Mouse (Mus musculus) thymus, postnatal 4 days (tissue): ENCODE data around the gene Tctex1d1.
A peak's percentile ranks its signal among the peaks of the same experiment; 100 is the strongest.

Experiments used
- DNase-seq: peaks from one replicate; pipeline ENCODE4 v3.0.0; 2021

The Tctex1d1 gene

DNA sequence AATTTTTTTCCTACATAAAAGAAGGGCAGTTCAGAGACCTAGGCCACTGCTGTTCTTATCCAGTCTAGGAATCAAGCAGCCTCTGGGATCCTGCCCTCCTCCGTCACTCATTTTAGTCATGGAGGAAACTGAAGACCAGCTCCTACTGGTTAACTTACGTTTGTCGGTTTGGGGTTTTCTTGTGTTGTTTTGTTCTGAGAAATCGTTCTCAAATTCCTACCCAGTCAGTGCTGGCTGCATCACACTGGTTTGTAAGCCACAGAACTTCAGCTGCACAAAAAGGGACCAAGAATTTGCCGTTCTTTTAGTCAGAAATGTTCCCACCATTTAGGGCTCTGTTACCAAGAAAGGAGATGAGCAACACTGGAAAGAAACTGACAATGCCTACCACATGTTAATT, 11.0 kb downstream of the Tctex1d1 start:
- peak; percentile 48 for DNase-seq

DNA sequence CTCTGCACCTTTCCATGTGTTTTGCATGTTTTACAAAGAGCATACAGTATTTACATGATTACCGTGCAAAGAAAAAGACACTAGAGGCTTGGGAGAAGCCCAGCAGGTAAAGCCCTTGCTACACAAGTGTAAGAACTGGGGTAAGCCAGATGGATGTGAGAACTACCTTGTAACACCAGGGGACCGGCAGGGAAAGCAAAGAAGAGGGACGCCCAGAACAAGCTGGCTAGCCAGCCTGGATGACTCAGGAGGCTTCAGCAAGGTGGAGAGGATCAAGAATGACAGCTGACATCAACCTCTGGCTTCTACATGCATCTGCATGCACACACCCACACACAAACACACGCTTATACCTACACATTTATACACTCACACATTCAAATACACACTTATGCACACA, 11.6 kb downstream of the Tctex1d1 start:
- DNase-seq: peak; percentile 63

DNA sequence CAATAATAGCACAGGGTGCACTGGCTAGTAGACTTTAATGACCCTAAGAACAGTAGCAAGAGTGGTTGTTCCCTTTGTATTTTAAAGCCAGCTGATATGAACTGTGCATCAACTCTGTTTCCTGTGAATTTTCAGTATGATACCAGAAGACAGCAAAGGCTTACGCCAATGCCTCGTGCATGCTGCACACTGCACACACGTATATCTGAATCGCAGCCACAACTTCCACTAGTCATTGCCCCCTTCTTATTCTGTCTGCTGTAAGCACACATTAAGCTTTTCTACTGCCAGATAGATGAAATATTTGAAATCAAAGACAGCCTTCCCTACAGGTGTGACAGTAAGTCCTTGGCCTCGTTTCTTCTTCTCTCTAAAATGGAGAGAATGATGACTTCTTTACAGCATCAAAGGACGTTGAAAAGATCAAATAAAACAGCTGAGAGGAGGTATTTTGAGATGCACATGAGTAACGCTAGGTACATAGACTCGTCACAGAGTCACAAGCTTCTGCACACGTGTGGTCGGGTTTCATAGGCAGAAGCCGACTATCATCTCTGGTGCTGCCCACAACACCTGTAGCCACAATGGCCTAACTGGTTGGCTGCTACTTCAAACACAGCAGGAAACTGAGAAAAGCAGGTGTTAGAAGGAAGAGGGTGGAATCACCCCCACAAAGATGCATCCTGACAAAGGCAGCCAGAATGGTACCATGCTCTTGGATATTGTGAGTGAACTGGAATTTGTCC, 12.4 kb downstream of the Tctex1d1 start:
- peak; percentile 65 for DNase-seq

DNA sequence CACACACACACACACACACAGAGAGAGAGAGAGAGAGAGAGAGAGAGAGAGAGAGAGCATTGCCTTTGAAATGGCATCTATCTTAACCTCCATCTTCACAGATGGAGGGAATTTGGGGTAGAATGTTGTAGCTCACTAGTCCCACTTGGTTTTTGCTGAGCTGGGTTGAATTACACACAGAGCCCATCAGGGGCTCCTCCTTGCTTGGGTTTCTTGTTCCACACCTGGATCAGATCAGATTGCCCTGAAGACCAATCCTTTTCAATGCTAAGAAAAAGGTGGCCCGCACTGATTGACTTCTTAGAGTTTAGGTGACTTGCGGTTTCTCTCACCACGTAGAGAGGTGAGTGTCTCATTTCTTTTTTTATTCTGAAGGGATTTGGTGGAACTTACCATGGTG, 13.3 kb downstream of the Tctex1d1 start:
- DNase-seq: peak; percentile 43

DNA sequence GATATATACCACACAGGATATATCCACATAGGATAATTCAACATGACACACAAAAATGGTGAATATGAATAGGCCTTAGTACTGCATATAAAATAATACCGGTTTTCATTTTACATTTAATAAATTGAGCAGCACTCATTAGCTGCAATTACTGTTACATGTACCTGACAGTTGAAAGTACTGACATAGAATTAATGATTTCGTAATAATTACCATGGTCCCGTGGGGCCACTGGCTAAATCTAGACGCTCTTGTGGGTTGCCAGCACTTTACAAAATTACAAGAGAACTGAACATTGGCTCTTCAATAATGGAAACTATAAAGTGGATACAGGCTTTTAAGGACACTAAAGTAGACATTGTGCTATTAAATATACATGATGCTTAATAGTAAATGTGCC, 26.3 kb downstream of the Tctex1d1 start:
- no peak for DNase-seq

DNA sequence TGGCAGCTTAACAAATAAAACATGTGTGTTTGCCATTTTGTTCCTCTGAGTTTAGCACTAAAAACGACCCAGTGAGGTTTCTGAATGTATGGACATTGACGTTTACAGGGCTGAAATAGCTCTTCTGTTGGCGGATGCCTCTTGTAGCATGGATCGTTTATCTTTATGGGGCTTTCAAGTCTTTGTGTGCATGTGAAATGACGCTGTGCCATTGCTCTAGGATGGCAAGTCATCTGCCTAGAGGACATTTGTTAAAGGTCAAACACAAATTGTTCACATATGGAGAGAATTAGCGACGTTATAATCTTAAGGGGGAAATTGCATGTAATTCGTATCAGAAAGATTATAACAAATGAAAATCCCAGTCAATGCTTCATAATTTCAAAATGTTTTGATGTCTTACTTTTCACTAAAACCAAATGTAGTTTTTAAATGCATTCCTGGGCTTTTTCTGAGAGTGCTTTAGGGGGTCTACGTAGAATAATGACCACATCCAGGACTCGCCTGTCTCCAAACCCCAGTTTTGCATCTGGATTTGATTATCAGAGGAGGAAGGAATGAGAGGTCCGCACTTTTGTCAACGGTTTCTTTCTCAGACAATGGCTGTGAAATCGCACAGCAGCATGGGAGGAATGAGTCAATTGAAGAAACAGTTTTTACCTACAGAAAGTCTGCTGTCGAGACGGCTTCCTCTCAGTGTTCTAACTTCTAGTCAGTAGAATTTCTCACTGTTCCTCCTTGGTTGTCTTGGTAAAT, 27.0 kb downstream of the Tctex1d1 start:
- DNase-seq: no peak

DNA sequence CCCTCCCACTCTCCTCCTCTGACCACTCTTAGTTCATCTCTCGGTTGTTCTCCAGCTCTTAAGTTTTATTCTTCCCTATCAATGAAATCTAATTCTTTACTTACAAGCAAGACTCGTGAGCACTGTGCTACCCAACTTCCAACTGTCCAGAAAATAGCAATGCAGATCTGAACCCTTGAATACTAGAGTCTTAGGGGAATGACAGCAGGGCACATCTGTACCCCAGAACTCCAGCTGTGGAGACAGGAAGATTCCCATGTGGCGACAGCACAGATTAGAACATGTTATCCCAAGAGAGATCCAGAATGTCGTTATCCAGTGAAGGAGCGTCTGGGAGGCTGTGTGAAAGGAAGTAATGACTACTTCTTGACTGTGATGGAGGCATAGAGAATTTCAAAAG, 27.9 kb downstream of the Tctex1d1 start:
- no peak for DNase-seq

DNA sequence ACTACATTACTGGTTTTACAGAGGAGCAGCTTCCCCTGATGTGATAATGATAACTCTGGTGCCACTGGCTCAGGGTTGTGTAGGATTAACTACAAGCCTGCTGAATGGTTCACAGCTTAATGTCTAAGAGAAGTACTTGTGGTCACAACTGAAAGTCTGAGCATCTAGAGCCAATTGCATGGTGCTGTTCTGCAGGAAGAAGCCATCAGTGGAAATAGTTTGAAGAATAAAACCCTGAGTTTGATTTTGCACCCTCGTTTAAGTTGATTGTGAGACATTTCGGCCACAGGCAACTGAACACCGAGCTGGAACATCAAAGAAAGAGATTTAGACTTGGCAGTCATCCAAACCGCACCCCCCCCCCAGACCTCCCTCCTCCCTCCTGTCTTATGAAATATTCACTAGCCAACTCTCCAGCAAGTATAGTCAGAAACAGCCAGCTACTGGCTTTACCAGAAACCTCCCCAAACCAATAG, 28.6 kb downstream of the Tctex1d1 start:
- DNase-seq: no peak

DNA sequence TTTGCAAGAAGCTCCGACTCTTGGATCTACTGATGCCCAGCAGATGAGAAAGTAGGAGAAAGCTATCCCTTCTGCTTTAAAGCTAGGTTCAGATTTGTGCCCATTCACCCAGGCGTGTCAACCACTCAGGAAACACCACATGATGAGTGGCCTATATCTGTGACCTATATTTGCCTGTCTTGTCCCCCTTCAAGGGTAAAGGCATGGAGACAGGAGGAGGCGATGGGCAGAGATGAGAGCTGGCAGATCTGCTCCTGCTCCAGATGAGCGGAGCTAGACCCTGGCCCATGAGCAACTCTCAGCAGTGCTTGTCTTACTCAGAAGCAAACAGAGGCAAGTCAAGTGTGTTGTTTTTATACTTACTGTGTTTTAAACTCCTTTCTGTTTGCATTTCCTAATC, 32.3 kb downstream of the Tctex1d1 start:
- no peak for DNase-seq

DNA sequence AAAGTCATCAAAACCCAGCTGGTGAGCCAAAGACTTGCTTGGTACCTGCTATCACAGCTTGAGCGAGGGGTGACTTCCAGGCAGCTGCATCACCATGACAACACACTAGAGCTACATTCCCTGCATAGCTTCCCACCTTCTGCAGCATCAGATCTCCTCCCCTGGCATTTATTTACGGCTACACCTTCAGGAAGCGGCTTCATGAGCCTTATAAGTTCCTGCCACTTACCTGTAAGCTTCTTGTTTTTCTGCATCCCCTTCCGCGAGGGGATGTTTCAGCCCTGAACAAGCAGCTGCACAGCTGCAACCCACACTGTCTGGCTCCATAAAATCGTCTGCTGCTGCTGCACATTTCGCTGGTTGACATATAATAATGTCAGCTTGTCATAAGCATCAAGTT, 33.4 kb downstream of the Tctex1d1 start:
- DNase-seq: peak; percentile 64

DNA sequence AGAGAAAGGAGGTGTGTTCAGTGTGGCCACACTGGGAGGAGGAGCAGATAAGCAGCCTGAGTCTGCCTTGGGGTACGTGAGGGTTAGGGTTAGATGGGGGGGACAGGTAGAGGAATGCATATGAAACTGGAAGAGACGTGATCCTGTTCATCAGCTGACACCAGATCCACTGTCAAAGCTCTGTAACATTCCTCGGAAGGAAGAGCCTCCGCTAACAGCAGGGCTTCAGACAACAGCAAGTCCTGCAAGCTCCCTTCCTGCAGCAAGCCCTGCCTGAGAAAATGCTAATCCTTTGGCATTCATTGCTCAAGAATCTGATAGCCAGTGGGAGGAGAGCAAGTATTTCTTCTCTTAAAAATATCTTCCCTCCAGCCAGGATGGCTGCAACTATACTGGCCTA, 35.1 kb downstream of the Tctex1d1 start:
- no peak for DNase-seq

DNA sequence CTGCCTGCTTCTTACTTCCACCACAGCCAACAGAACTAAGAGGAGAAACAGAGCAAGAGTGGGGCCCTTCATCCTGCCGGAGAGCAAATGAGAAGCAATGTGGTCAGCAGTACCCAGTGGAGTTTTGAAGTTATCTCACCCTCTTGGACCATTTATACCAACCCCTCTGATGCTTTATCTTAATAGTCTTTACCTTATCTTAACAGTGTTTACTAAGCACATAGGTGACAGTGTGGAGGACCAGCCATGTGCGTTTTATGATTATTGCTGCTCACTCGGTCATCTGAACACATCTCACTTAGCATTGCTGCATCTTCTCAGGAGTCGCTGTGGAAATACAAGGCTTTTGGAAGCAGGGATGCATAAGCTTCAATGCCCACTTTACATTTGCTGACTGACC, 48.2 kb downstream of the Tctex1d1 start, which contains the start of gene Insl5:
TSS of gene Insl5 (minus strand) at position 222 of the 400 bp plus-strand sequence.
- DNase-seq: no peak

DNA sequence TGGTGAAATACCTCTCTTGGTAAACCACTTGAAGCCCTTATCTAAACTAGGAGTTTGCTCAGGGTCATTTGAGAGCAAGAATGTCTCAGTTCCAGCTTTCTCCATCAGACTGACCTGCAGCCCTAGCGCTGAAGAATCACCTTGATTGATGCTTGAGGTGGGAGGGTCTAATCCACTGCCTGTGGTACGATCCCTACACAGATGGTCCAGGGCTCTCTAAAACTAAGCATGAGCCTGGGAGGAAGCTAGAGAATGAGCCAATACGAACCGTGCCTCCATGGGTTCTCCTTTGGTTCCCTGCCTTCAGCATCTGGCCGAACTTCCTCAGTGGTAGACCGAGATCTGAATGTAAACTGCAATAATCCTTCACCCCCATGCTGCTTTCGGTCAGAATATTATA, 49.3 kb downstream of the Tctex1d1 start:
- DNase-seq: no peak

DNA sequence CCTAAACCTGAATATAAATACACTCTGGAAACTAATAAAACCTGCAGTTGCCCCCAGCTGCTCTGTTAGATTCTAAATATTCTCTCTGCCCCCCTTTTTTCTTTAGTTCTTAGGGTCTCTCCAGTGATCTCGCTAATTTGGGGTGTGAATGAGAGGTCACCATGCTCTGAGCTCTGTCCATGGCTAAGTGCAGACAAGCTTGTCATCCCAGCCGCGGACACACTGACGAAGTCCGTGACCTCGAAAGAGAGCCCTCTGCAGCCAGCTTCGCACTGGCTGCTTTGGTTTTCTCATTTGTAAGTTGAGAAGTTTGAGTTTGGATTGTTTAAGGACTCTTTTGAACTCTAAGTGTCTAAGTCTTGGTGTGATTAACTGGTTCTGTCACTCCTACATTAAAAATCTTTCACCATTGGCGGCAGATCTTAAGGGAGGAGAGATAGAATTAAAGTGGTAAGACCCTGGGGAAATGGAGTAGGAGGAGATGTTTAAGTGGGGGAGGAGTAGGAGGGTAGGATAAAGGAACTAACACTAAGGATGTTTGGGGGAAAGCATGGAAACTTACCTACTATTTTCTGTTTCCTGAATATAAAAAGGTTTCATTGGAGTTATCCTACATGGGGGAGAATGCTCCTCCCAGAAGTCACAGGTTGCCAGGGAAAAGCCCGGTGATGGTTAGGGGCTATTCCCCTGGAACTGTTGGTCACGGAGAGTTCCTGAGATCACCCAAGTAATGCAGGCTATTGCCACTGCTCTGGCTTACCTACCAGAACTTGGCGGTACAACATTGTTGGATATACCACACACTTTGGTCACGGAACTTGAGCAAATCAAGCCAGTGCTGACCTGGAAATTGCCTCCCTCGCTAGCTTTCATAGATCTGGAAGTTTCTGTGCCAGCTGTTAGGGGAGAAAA, 50.0 kb downstream of the Tctex1d1 start:
- DNase-seq: no peak

DNA sequence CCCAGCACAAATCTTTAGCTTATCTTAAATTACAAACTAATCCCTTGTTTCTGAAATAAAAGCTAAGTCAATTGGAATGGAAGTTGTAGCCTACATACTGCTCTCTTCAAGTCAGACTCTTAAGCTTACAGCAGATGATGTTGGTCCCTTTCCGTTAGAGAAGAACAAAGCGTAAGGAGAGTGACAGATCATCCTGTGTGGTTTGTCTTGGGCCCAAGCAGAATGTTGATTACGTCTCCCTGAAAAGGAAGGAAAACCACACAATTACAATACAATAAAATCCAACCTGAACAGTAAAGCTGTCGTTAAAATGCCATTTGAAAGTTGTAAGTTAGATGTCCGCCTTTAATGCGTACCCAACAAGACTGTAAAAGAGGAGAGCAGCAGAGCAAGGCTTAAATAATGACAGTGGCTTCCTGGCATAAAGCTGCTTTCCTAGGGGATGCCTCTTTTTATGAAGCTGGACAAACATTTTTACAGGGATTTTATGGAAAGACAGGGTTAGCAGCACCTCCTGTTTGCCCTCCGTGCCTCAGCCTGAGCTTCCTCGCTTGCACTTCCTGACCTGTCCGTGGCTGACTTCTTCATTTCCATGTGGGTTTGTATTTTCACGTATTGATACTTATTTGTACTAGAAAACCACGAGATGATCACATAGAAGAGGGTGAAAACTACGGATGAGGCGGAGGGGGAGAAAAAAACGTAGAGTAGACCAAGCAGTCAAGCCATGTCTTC, 60.9 kb downstream of the Tctex1d1 start:
- DNase-seq: no peak

DNA sequence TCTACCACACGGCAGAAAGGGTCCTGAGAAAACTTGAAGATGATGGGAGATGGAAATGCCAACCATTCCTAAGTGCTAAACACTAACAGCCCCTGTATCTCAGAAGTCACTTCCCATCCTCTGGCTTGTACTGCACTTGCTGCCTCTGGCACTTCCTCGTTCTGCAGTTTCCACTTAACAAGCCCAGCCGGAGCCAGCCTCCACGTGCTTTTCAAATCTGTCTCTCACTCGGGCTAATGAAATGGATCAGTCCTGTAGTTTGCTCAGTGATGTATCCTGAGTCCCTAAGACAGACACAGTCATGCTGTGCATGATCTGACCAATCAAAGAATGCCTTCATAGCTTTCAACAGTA, 61.4 kb downstream of the Tctex1d1 start:
- DNase-seq: peak; percentile 53

DNA sequence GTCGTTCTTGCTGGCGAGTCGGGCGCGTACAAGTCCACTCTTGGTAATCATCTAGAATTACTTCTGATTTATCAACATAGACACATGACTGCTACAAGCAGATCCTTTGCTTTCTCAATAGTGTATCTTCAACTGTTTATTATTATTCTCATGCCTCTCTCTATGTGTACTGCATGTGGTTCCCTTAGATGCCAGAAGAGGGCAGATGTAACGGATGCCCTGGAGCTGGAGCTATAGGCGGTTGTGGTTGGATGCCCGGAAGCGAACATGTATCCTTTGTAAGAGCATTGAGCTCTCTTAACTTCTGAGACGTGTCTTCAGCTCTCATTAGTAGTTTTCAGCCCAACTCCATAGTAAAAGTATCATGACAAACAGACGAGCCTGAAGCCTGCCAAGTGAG, 64.6 kb downstream of the Tctex1d1 start:
- peak; percentile 47 for DNase-seq

DNA sequence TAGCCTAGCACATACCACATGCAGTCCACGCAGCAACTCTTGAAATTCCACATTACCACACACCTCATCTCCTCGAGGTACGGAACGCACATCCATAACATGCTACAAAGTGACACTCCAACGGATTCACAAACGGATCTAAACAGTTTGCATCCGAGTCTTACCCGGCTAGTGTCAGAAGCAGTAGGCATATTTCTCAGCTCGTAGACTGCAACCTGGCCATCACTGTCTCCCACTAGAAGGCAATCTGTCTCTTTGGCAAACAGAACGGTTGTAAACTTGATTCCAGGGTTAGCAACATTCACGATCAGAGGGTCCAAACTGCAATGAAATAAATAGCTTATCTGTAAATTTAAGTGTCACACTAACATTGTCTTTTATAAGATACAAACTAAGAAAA, 69.6 kb downstream of the Tctex1d1 start:
- DNase-seq: no peak
